Mouse (Mus musculus): ENCODE measurements around the gene Tex9. TPM values are rescaled to one million over a fixed set of nuclear protein-coding genes. Genes with fewer than 3 reads are reported as not detected.
A peak's percentile ranks its signal among the peaks of the same experiment; 100 is the strongest.
"Not testable (repeated sequence)": the region's sequence is repeated elsewhere in the genome, so short reads cannot be mapped to it uniquely, and the experiment has no call there.

Tex9 gene
- total RNA-seq, 2 experiments from 2014 or later = 6.5 to 11.1 TPM

- no peak for DNase-seq
Measured at GRCm38 (mm10) chr9:72479276-72479675, 12.7 kb downstream of the Tex9 start.

GRCm38 (mm10) chr9:72477306-72477705 is 14.7 kb downstream of the Tex9 start:
- no peak for DNase-seq

GRCm38 (mm10) chr9:72475511-72475910 is 16.5 kb downstream of the Tex9 start:
- DNase-seq = no peak

GRCm38 (mm10) chr9:72469851-72470250 is 22.2 kb downstream of the Tex9 start:
- DNase-seq = no peak

- DNase-seq = no peak
Measured at GRCm38 (mm10) chr9:72468616-72469015, 23.4 kb downstream of the Tex9 start.

- peak; percentile 22 for DNase-seq
Measured at GRCm38 (mm10) chr9:72467551-72468407, 24.2 kb downstream of the Tex9 start.

- DNase-seq = no peak
Measured at GRCm38 (mm10) chr9:72465754-72466181, 26.2 kb downstream of the Tex9 start.

GRCm38 (mm10) chr9:72464806-72465205 is 27.2 kb downstream of the Tex9 start:
- no peak for DNase-seq

- DNase-seq = no peak
Measured at GRCm38 (mm10) chr9:72462427-72462826, 29.6 kb downstream of the Tex9 start.

GRCm38 (mm10) chr9:72460767-72461166 is 31.2 kb downstream of the Tex9 start:
- no peak for DNase-seq

- no peak for DNase-seq
Measured at GRCm38 (mm10) chr9:72459703-72460102, 32.3 kb downstream of the Tex9 start.

GRCm38 (mm10) chr9:72458233-72458632 is 33.8 kb downstream of the Tex9 start:
- peak; percentile 80 for DNase-seq

- no peak for DNase-seq
Measured at GRCm38 (mm10) chr9:72456374-72456773, 35.6 kb downstream of the Tex9 start.

- DNase-seq = not testable (repeated sequence)
Measured at GRCm38 (mm10) chr9:72454281-72454680, 37.7 kb downstream of the Tex9 start.

- no peak for DNase-seq
Measured at GRCm38 (mm10) chr9:72451111-72451510, 40.9 kb downstream of the Tex9 start.

- DNase-seq = no peak
Measured at GRCm38 (mm10) chr9:72450363-72450762, 41.6 kb downstream of the Tex9 start.

- DNase-seq = no peak
Measured at GRCm38 (mm10) chr9:72449841-72450240, 42.2 kb downstream of the Tex9 start.

GRCm38 (mm10) chr9:72449367-72449766 is 42.6 kb downstream of the Tex9 start:
- DNase-seq = peak; percentile 30

GRCm38 (mm10) chr9:72448026-72448425 is 44.0 kb downstream of the Tex9 start:
- peak; percentile 78 for DNase-seq

- no peak for DNase-seq
Measured at GRCm38 (mm10) chr9:72441927-72442715, 49.9 kb downstream of the Tex9 start.

- no peak for DNase-seq
Measured at GRCm38 (mm10) chr9:72440948-72441926, 50.8 kb downstream of the Tex9 start.

- no peak for DNase-seq
Measured at GRCm38 (mm10) chr9:72440358-72440757, 51.7 kb downstream of the Tex9 start.
